Mouse (Mus musculus) cerebellum, adult 18-20 months (tissue): ENCODE measurements at regions not wholly inside any gene's neighbourhood (a gene's known extent, or its start where the extent isn't known, plus 50 kb on each side); places are given as distances from the start of the nearest gene placed in this dataset.

Source experiments
- DNase-seq, 2 experiments: peaks; one replicate each; pipeline ENCODE4 v3.0.0; 2021

DNA sequence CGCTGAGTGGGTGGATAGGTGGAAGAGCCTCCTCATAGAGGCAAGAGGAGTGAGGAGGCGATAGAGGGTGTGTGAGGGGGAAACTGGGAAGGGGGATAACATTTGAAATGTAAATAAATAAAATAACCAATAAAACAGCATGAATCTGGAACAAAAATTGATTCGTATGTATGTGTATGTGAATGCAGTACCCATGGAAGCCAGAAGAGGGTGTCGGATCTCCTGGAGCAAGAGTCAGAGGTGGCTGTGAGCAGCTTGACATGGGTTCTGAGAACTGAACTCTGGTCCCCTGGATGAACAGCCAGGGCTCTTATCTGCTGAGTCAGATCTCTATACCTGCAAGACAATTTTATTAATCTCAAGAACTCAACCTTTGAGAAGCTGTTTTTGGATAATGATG, 81.4 kb downstream of the Tfap2b start:
- no peak for DNase-seq

DNA sequence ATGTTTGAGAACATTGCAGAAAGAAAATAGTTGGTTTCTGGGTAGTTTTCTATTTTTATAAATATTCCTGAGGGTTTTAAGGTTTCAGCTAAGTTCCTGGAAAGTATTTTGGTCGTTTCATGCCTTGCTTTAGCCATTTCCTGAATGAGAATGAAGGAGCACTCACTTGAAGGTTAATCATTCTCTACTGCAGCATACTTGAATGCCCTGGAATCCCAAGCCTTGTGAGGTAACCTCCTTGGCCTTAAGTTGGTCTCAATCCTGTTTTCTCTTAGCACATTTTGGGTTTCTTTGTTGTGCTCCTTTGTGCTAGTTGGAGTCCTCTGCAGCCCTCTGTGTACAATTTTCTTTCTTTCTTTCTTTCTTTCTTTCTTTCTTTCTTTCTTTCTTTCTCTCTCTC, 112.9 kb downstream of the Tfap2b start:
- no peak for DNase-seq

DNA sequence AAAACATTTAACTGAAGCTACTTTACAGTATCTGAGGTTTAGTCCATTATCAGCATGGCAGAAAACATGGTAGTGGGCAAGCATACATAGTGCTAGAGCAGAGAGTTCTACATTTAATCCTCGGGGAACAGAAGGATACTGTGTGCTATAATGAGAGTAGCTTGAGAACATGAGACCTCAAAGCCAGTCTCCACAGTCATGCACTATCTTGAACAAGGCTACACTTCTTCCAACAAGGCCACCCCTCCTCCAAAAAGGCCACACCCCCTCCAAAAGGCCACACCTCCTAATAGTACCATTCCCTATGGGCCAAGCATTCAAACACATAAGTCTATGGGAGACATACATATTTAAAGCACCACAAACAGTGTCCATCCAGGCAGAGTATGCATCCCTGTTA, 127.3 kb downstream of the Tfap2b start:
- DNase-seq: no peak

DNA sequence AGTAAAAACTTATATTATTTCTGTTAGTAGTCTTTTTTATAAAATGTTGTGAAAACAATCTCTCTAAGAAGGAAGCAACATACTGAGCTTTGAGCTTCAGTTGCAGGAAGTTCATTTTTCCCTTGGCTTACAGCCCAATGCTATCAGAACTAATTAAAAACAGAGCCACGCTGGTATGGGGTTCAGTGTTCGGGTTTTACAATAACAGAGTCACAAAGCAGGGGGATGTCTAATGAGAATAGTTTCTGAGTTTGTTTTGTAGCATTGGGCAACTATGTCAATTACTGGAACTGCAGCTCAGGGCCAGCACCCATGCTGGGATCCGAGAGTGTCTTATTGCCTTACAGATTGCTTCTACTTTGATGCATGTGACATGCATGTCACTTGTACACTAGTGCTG, 128.5 kb downstream of the Tfap2b start:
- DNase-seq: no peak

DNA sequence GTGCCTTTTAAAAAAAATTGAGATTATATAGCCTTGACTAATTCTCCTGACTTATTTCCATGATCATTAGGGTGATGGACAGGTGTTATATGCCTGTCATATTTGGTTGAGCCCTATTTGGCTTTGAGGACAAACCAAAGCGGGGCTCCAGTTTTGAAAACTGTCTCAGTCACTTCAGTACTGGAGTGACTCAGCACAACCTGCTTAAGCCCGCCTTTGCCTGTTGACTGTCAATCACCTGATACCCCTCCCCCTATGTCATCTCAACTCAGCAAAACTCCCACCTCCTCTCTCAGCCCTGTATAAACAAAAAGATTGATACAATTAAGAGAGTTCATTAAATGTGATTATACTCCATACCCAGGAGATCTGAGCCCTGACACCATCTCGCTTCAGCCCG, 135.7 kb downstream of the Tfap2b start:
- DNase-seq: no peak

DNA sequence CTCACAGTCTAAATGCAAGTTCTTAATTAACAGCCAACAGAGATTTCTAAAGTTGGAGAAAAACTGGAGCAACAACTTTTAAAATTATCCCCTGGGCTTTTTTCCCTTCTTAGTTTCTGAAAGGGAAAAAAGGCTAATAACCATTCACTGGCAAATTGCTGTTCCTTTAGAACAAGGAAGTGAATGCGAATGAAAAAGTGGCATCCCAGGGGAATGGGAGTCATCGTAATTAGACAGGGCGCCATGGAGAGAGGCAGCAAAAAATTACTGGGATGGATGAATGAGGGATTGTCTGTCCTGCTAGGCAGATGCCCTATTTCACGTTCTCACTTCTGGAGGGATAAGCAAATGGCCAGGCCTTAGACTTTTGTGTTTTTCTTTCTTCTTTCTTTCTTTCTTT, 141.8 kb downstream of the Tfap2b start:
- no peak for DNase-seq

DNA sequence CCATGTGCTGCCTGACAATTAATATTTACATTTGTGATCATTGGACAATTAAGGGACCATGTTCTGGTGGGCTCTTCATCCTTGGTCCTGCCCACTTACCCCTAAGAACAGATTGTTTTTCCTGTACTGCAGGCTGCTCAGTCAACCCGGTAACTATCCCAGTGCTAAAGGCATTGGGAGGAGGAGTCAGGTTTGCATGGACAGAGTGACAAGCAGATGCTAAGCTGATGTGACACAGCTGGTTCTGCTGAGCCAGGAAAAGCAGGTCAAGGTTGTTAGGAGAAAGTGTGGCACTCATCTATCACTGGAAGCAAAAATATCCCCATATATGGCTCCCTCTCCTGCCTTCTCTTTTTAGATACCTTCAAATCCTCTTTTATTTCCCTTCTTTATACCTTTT, 176.1 kb downstream of the Tfap2b start:
- no peak for DNase-seq

DNA sequence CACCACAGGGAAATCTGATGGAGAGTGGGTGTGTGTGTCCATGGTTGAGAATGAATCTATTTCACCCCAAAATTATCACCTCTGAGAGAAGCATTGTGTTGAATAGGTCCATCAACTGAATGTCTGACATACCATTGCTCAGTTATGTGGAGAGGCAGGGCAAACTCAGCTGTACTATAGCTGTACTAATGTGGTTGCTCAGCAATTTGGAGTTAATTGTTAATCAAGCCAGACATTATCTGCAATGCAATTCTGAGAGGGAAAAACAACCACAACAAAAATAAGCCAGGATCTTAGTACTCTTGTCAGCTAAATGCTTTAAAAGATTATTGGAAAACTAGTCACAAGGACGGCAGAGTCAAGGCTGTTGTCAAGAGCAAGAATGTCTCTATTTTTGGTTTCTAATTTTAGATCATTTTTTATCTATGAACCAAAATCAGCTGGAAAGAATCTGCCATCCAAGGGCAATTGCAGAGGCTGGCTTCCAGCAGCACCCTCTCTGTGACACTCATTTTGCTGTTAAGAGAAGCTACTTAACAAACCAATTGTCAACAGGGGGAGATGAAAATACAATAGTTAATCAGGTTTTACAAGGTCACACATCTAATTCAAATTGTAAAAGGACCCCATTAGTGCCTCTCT, 180.3 kb downstream of the Tfap2b start:
- DNase-seq: no peak

DNA sequence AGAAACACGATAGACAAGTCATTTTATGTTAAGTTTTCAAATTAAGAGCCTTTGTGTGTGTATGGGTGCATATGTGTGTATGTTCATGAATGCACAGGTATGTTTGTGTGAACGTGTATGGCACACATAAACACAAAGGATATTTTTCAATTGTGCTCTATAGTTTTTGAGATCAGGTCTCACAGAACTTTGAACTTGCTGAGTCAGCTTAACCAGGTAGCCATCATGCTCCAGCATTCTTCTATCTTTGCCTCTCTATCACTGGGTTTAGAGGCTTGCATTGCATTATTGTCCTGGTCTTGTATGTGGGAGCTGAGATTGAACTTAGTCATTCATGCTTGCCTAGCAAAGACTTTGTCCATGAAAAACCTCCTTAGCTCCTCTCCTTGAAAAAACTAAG, 198.8 kb downstream of the Tfap2b start:
- no peak for DNase-seq

DNA sequence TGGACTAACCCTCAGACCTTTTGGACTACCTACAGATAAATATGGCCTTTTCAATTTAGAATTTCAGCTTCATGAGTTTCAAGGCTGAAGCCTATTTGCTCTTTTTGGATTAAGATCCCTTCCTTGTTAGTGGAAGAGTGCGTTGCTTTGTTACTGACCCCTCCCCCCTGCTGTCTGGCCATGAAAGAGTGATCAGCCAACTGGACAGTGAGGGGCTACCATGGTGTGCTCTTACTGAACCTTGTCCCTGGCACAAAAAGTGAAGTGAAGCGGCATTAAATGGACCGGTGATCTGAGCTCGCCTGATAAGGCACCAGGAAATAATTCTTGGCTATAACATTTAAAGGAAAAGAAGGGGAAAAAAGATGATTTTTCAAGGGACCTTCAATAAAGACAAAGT, 203.6 kb downstream of the Tfap2b start:
- DNase-seq: no peak

DNA sequence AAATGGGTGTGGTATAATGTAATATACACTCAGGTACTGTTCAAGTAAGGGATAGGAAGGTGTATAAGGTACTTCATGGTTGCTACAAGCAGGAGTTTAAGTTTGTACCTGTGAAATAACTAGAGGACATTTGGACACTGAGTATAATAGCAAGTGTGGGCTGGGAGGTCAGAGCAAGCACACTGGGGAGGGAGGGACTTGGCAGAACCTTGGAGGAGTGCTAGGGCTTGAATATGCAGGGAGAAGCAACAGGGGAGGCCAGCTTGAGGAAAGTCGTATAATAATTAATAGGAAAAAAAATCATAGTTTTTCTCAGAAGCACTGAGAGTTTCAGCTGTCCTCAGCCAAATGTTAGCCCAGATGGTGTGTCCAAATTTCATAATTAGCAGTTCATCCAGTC, 212.4 kb downstream of the Tfap2b start:
- DNase-seq: peak; percentile 7 to 10

DNA sequence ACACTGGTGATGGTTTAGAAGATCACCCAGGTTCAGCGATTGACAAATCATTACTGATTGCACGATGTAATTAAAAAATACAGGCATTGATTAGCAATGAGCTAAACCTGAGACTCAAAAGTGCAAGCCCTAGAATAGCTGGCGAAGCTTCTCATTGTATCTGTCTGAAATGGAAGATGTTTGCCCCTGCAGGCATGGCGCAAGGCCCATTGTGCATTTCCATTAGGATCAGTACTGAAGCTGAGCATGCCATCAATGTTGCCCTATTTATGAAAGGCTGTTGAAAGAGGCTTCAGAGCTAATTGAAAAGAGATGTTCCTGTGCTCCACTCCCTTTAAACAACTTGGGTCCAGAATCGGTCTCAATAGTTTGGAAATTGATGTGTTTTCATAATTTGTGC, 242.1 kb downstream of the Tfap2b start:
- peak; percentile 5 to 9 for DNase-seq

DNA sequence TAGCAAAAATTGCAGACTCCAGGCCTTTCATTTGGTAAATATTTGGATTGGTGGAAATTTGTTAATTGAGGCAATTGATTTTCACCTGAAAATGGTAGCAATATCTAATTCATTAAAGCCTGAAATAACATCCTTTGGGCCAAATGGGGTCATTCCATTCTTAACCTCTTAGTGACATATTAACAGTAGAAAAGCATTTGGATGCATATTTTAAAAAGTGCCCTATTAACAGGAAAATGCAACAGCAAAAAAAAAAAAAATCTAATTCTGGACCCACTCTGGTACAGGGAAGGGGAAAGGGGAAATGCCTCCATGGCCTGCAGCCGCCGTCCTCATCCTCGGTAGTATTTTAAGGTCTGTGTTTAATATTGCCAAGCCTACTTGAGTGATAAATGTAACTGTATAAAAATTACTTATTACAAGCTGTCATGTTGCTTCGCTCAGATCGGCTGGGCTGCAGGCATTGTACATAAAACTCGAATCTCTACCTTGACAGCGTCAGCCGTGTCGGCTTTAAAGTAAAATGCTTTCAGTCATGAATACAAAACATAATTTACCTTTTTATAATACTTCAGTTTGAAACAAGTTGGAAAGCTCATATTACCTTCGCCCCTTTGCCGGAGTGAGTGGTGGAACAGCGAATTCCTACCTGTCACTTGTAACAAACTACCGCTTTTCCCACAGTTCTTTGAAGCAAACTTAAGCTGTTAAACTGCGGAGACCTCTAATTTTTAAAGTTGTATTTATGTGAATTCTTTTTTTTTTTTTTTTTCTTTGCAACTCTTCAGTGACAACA, 250.1 kb downstream of the Tfap2b start:
- no peak for DNase-seq

DNA sequence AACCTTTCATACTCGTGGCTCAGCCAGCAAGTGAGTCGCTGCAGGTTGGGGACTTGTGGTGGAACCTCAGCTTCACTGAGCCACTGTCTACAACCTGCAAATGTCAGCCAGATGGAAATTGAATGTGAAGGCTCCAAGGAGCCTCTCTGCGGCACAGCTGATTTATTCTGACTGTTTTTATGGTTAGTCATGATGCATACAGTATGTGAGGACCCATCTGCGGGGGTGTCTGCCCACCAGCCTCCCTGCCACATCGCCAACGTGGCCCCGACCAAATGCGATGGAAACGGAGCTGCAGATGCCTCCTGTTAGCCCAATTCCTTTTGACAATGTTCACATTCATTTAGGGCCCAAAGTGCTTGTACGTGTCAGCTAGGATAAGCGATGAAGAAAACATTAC, 251.2 kb downstream of the Tfap2b start:
- no peak for DNase-seq

DNA sequence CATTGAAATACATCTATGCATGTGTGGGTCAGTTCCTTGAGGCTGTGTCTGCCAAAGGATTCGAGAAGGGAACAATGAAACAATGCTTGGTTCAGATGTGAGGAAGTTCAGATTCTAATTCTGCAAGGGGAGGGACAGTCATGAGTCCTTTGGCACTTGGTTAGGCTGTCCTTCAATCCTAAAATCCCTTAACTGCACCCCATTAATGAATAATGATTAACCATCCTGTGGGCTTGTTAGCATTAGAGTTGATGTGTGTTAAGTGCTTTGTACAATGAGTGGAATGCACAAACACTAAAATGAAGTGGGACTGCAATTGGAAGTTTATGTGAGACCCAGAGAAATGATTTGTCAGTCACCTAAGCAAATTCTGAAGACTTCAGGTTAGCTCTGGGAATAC, 264.8 kb downstream of the Tfap2b start:
- DNase-seq: no peak
